Mouse (Mus musculus) kidney, adult 2 months (tissue): Measurements from ENCODE around the gene Ppp4r1.

Source experiments
- CTCF ChIP-seq: fragments of 200-500 bp; conservative IDR thresholded peaks from 2 replicates; pipeline ENCODE4 v1.5.1; 2011; ENCODE audit warnings: low read depth, mild to moderate bottlenecking, control low read depth, low read length, moderate library complexity, mixed read lengths; ENCODE audit not compliant: insufficient read depth, insufficient read length
- POLR2A ChIP-seq: fragments of 200-500 bp; IDR thresholded peaks from one replicate; pipeline ENCODE4 v1.6.1; 2011; ENCODE audit warnings: low read depth, low read length, control low read depth

GRCm38 (mm10) chr17:65748997-65749396 lies 33.4 kb upstream of the Ppp4r1 start:
- TF ChIP-seq CTCF (no peak), POLR2A (no peak)
